Mouse (Mus musculus) embryonic fibroblast, embryonic 13.5 days (primary cell): Measurements from ENCODE around the gene Runx1. TPM values are rescaled to one million over a fixed set of nuclear protein-coding genes. Genes with fewer than 3 reads are reported as not detected.

Experiments used
- H3K27ac ChIP-seq: 2 replicates; pipeline ENCODE4 v1.5.1; 2012; ENCODE audit warnings: low read length, control low read depth, inconsistent platforms; ENCODE audit not compliant: insufficient read depth
- H3K4me1 ChIP-seq: 2 replicates; pipeline ENCODE4 v1.6.1; 2011; ENCODE audit warnings: low read length; ENCODE audit not compliant: control insufficient read depth, insufficient read depth
- H3K4me3 ChIP-seq: 2 replicates; pipeline ENCODE4 v1.5.1; 2011; ENCODE audit warnings: mild to moderate bottlenecking, control low read depth, low read length; ENCODE audit not compliant: insufficient read depth
- CTCF ChIP-seq: IDR thresholded peaks from 2 replicates; pipeline ENCODE4 v1.5.1; 2011; ENCODE audit warnings: mild to moderate bottlenecking, control low read depth, low read length, moderate library complexity, borderline replicate concordance; ENCODE audit not compliant: insufficient read depth
- POLR2A ChIP-seq: IDR thresholded peaks from 2 replicates; pipeline ENCODE4 v1.6.1; 2011; ENCODE audit warnings: low read depth, mild to moderate bottlenecking, control low read depth, low read length, moderate library complexity
- polyA plus RNA-seq: library from polyadenylated mRNA; stranded (reverse); fragments of >200 nt; gene quantifications from 2 replicates; pipeline ENCODE4 v1.2.4, GENCODE M21; 2011; ENCODE audit warnings: low read depth; ENCODE audit not compliant: missing spikeins, insufficient read length

The Runx1 gene
- polyA plus RNA-seq, 1 experiment = 56.2 TPM

GRCm38 (mm10) chr16:92676630-92677029 is 149.3 kb downstream of the Runx1 start:
- Histone ChIP-seq H3K4me3 (no peak overlapping the region), H3K27ac (no peak overlapping the region), H3K4me1 (peaks cover 11% of the 10 kb centered on the region)
- TF ChIP-seq POLR2A (no peak), CTCF (no peak)

GRCm38 (mm10) chr16:92675677-92676076 is 150.3 kb downstream of the Runx1 start:
- H3K27ac ChIP-seq = 0 out of 2 replicates have a peak overlapping the region, but pooled peaks have one; percentile 9
- peaks cover 11% of the 10 kb centered on the region for H3K4me1 ChIP-seq
- TF ChIP-seq POLR2A (no peak), CTCF (no peak)

GRCm38 (mm10) chr16:92674916-92675450 is 151.0 kb downstream of the Runx1 start:
- Histone ChIP-seq H3K4me1 (peaks cover 11% of the 10 kb centered on the region), H3K27ac (no peak overlapping the region), H3K4me3 (no peak overlapping the region)
- TF ChIP-seq POLR2A = no peak
- TF ChIP-seq CTCF = no peak

More at GRCm38 (mm10) chr16:92675677-92676076, 150.3 kb downstream of the Runx1 start:
- H3K4me3 ChIP-seq = no peak overlapping the region

- Histone ChIP-seq H3K4me1 (peaks cover 11% of the 10 kb centered on the region), H3K4me3 (no peak overlapping the region), H3K27ac (no peak overlapping the region)
- TF ChIP-seq CTCF (no peak), POLR2A (no peak)
These were observed 151.7 kb downstream of the Runx1 start for GRCm38 (mm10) chr16:92674121-92674816.

- Histone ChIP-seq H3K4me1 (no peaks in the 10 kb centered on the region), H3K27ac (no peak overlapping the region), H3K4me3 (no peak overlapping the region)
- no peak for TF ChIP-seq CTCF
- TF ChIP-seq POLR2A = no peak
These were observed 157.1 kb downstream of the Runx1 start for GRCm38 (mm10) chr16:92668807-92669206.

- TF ChIP-seq CTCF = no peak
- no peak for TF ChIP-seq POLR2A
- H3K27ac ChIP-seq = no peak overlapping the region
These were observed 164.2 kb downstream of the Runx1 start for GRCm38 (mm10) chr16:92661757-92662156.

GRCm38 (mm10) chr16:92656750-92657149 is 169.2 kb downstream of the Runx1 start:
- H3K4me1 ChIP-seq = peaks cover 7% of the 10 kb centered on the region

More at GRCm38 (mm10) chr16:92661757-92662156, 164.2 kb downstream of the Runx1 start:
- H3K4me1 ChIP-seq = no peaks in the 10 kb centered on the region
- H3K4me3 ChIP-seq = no peak overlapping the region

GRCm38 (mm10) chr16:92654294-92654950 is 171.5 kb downstream of the Runx1 start:
- TF ChIP-seq CTCF (no peak), POLR2A (no peak)
- Histone ChIP-seq H3K27ac (0 out of 2 replicates have a peak overlapping the region, but pooled peaks have one; percentile 1), H3K4me1 (peaks cover 7% of the 10 kb centered on the region), H3K4me3 (no peak overlapping the region)

More at GRCm38 (mm10) chr16:92656750-92657149, 169.2 kb downstream of the Runx1 start:
- H3K27ac ChIP-seq = no peak overlapping the region
- TF ChIP-seq POLR2A (no peak), CTCF (no peak)
- no peak overlapping the region for H3K4me3 ChIP-seq

- Histone ChIP-seq H3K4me1 (peaks cover 7% of the 10 kb centered on the region), H3K4me3 (no peak overlapping the region)
- no peak for TF ChIP-seq POLR2A
- TF ChIP-seq CTCF = no peak
These were observed 172.1 kb downstream of the Runx1 start for GRCm38 (mm10) chr16:92653816-92654215.

GRCm38 (mm10) chr16:92651256-92651655 is 174.7 kb downstream of the Runx1 start:
- H3K27ac ChIP-seq = no peak overlapping the region
- TF ChIP-seq CTCF = no peak
- peaks cover 10% of the 10 kb centered on the region for H3K4me1 ChIP-seq
- H3K4me3 ChIP-seq = no peak overlapping the region

More at GRCm38 (mm10) chr16:92653816-92654215, 172.1 kb downstream of the Runx1 start:
- H3K27ac ChIP-seq = 0 out of 2 replicates have a peak overlapping the region, but pooled peaks have one; percentile 1
